Mouse (Mus musculus): ENCODE data around the gene Ulk3.

Gene Ulk3

GRCm38 (mm10) chr9:57644944-57645893 lies 56.0 kb downstream of the Ulk3 start:
- DNase-seq = peak; percentile 93
